Comparison of ENCODE assay signal across 7 mouse cellular contexts in the genomic region with DNA sequence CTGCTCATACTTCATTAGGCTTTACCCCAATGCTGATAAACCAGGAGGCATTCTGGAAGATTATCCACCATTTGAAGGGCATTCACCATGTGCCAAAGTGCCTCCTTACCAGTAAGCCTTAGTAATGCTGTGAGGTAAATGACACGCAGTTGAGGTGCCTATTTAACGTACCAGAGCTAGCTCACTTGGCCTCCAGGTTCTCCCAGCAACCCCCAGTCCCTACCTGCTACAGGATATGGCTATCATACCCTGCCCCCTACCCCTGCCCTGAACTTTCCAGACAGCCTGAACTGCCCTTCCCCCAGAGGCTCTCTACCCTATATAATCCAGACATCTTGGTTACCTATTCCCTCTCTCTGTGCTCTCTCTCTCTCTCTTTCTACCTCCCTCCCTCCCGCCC. TPM values are rescaled to one million over a fixed set of nuclear protein-coding genes. Genes with fewer than 3 reads are reported as not detected.
A peak's percentile ranks its signal among the peaks of the same experiment; 100 is the strongest.
DNase-seq lines count a peak whose midpoint lies in the region; ATAC-seq and TF ChIP-seq lines count a peak whose summit lies in the region.

No protein-coding gene starts in this region.

- H3K27ac ChIP-seq in heart, embryonic 15.5 days = 0 out of 2 replicates have a peak overlapping the region, but pooled peaks have one; percentile 25
- peak overlapping the region; percentile 61 for H3K27ac ChIP-seq in spleen, adult 2 months (ENCODE audit: insufficient read depth, low read length)
- H3K27ac ChIP-seq in heart, postnatal 0 days (ENCODE audit: low read depth) = peak overlapping the region; percentile 93; the same call in 1 of the 2 replicates
- H3K27ac ChIP-seq in neural tube, embryonic 12.5 days = no peak overlapping the region

- no peaks in the 10 kb centered on the region for H3K9me3 ChIP-seq in heart, embryonic 15.5 days (replicated peaks)
- H3K9me3 ChIP-seq in heart, postnatal 0 days (replicated peaks; ENCODE audit: control insufficient read depth, low read length) = no peaks in the 10 kb centered on the region
- H3K9me3 ChIP-seq in neural tube, embryonic 12.5 days = no peaks in the 10 kb centered on the region

- H3K4me2 ChIP-seq in heart, embryonic 15.5 days = peak overlapping the region; percentile 96; the same call in 1 of the 2 replicates
- peak overlapping the region; percentile 79; the same call in 1 of the 2 replicates for H3K4me2 ChIP-seq in heart, postnatal 0 days (ENCODE audit: low read depth, low read length)
- H3K4me2 ChIP-seq in neural tube, embryonic 12.5 days (replicated peaks) = peak overlapping the region; percentile 18; the same call in 1 of the 2 replicates

- H3K27me3 ChIP-seq in heart, embryonic 15.5 days = peaks cover 3% of the 10 kb centered on the region; the same call in 1 of the 2 replicates
- H3K27me3 ChIP-seq in spleen, adult 2 months (ENCODE audit: control insufficient read depth, insufficient read depth, low read length) = no peaks in the 10 kb centered on the region
- no peaks in the 10 kb centered on the region for H3K27me3 ChIP-seq in heart, postnatal 0 days (ENCODE audit: control insufficient read depth, insufficient read depth, low read length)
- no peaks in the 10 kb centered on the region for H3K27me3 ChIP-seq in neural tube, embryonic 12.5 days (replicated peaks)

- H3K9ac ChIP-seq in heart, embryonic 15.5 days = no peak overlapping the region
- no peak overlapping the region for H3K9ac ChIP-seq in heart, postnatal 0 days (replicated peaks; ENCODE audit: low read depth, low read length)
- no peak overlapping the region for H3K9ac ChIP-seq in neural tube, embryonic 12.5 days

- peaks cover 60% of the 10 kb centered on the region for H3K4me1 ChIP-seq in heart, embryonic 15.5 days (replicated peaks)
- peaks cover 14% of the 10 kb centered on the region; the same call in 1 of the 2 replicates for H3K4me1 ChIP-seq in spleen, adult 2 months (ENCODE audit: control insufficient read depth, insufficient read depth, insufficient read length)
- peaks cover 28% of the 10 kb centered on the region for H3K4me1 ChIP-seq in heart, postnatal 0 days (ENCODE audit: control insufficient read depth, insufficient read depth)
- peaks cover 67% of the 10 kb centered on the region for H3K4me1 ChIP-seq in neural tube, embryonic 12.5 days

- no peak for TF ChIP-seq CTCF in spleen, adult 2 months (IDR thresholded peaks at IDR 0.05; ENCODE audit: extremely low read depth, insufficient read depth, insufficient read length, insufficient replicate concordance)
- TF ChIP-seq CTCF in heart, postnatal 0 days (IDR thresholded peaks at IDR 0.05; ENCODE audit: low read depth) = no peak

- WGBS in heart, embryonic 15.5 days = 69% methylated on average over 3 of the region's 3 CpGs
- 54% methylated on average over 3 of the region's 3 CpGs for WGBS in spleen, adult 2 months
- 70% methylated on average over 3 of the region's 3 CpGs for WGBS in heart, postnatal 0 days
- WGBS in neural tube, embryonic 12.5 days = 55% methylated on average over 3 of the region's 3 CpGs

- H3K36me3 ChIP-seq in heart, embryonic 15.5 days = no peaks in the 10 kb centered on the region
- H3K36me3 ChIP-seq in spleen, adult 2 months (ENCODE audit: control insufficient read depth, insufficient read depth, low read length) = peaks cover 3% of the 10 kb centered on the region; the same call in 1 of the 2 replicates
- H3K36me3 ChIP-seq in heart, postnatal 0 days (replicated peaks; ENCODE audit: control insufficient read depth, insufficient read depth, low read length) = no peaks in the 10 kb centered on the region
- H3K36me3 ChIP-seq in neural tube, embryonic 12.5 days = no peaks in the 10 kb centered on the region

- DNase-seq in heart, adult 9 months (ENCODE audit: low spot score in 2 of 2) = no peak
- no peak for DNase-seq in spleen, adult 2 months (ENCODE audit: low read depth in 1 of 2, low spot score in 2 of 2)
- DNase-seq in spleen, postnatal 14 days (ENCODE audit: low spot score in 2 of 2) = no peak
- DNase-seq in heart, postnatal 0 days (ENCODE audit: low spot score) = no peak
- DNase-seq in adrenal gland, adult 2 months = no peak

- ATAC-seq in heart, embryonic 15.5 days (replicated peaks; ENCODE audit: insufficient number of reproducible peaks, insufficient read depth, low FRiP score, low read depth) = no peak
- no peak for ATAC-seq in heart, postnatal 0 days (ENCODE audit: insufficient read depth, low read depth)
- no peak for ATAC-seq in neural tube, embryonic 12.5 days (ENCODE audit: low FRiP score, low read depth)

- TF ChIP-seq EP300 in heart, postnatal 0 days (IDR thresholded peaks at IDR 0.05; ENCODE audit: low read depth) = no peak

- TF ChIP-seq POLR2A in spleen, adult 2 months (IDR thresholded peaks at IDR 0.05; ENCODE audit: low read depth, low read length) = no peak

- H3K4me3 ChIP-seq in heart, embryonic 15.5 days = peak overlapping the region; percentile 78; the same call in 1 of the 2 replicates
- H3K4me3 ChIP-seq in spleen, adult 2 months (ENCODE audit: extremely low read depth, insufficient read depth, insufficient read length) = peak overlapping the region; percentile 82
- no peak overlapping the region for H3K4me3 ChIP-seq in heart, postnatal 0 days (ENCODE audit: low read depth, low read length)
- H3K4me3 ChIP-seq in neural tube, embryonic 12.5 days = no peak overlapping the region

RNA-seq across cellular contexts. Expression of gene Gpsm3, which starts 0.8 kb away (rescaled TPM):
- 5.5 and 13.1 TPM in 2 replicates for polyA plus RNA-seq in heart, embryonic 15.5 days (2015; fragmentation: Nextera tagmentation; extraction: Ambion mirVana)
- polyA plus RNA-seq in spleen, adult 2 months (2012; rRNA removed) = 68.8 and 91.0 TPM in 2 replicates
- total RNA-seq in heart, postnatal 0 days (2014; rRNA removed; ENCODE audit: low replicate concordance) = 0.53 and 3.1 TPM in 2 replicates
- polyA plus RNA-seq in heart, postnatal 0 days (2015; fragmentation: Nextera tagmentation; extraction: Ambion mirVana) = 5.9 and 6.0 TPM in 2 replicates
- polyA plus RNA-seq in neural tube, embryonic 12.5 days (2016; fragmentation: Nextera tagmentation; extraction: Ambion mirVana) = 4.2 and 5.5 TPM in 2 replicates
- total RNA-seq in adrenal gland, adult 2 months (2021) = 1 to 10 TPM; 4.3 to 7.4 TPM
- polyA plus RNA-seq in adrenal gland, adult 2 months (2012; rRNA removed) = 8.0 and 10.0 TPM in 2 replicates

RNA-seq across cellular contexts. Expression of gene Pbx2, which starts 2.3 kb away (rescaled TPM):
- 4.8 and 5.5 TPM in 2 replicates for polyA plus RNA-seq in heart, embryonic 15.5 days (2015; fragmentation: Nextera tagmentation; extraction: Ambion mirVana)
- 60.4 and 69.5 TPM in 2 replicates for polyA plus RNA-seq in spleen, adult 2 months (2012; rRNA removed)
- total RNA-seq in heart, postnatal 0 days (2014; rRNA removed; ENCODE audit: low replicate concordance) = 42.6 and 59.1 TPM in 2 replicates
- 3.3 and 4.4 TPM in 2 replicates for polyA plus RNA-seq in heart, postnatal 0 days (2015; fragmentation: Nextera tagmentation; extraction: Ambion mirVana)
- 17.1 and 18.4 TPM in 2 replicates for polyA plus RNA-seq in neural tube, embryonic 12.5 days (2016; fragmentation: Nextera tagmentation; extraction: Ambion mirVana)
- 10 to 100 TPM; 35.2 to 42.7 TPM for total RNA-seq in adrenal gland, adult 2 months (2021)
- 43.4 and 45.6 TPM in 2 replicates for polyA plus RNA-seq in adrenal gland, adult 2 months (2012; rRNA removed)

RNA-seq across cellular contexts. Expression of gene Ager, which starts 8.9 kb away (rescaled TPM):
- 6.4 and 12.3 TPM in 2 replicates for polyA plus RNA-seq in heart, embryonic 15.5 days (2015; fragmentation: Nextera tagmentation; extraction: Ambion mirVana)
- polyA plus RNA-seq in spleen, adult 2 months (2012; rRNA removed) = 5.2 and 5.3 TPM in 2 replicates
- 2.7 and 5.8 TPM in 2 replicates for total RNA-seq in heart, postnatal 0 days (2014; rRNA removed; ENCODE audit: low replicate concordance)
- 0.85 and 1.9 TPM in 2 replicates for polyA plus RNA-seq in heart, postnatal 0 days (2015; fragmentation: Nextera tagmentation; extraction: Ambion mirVana)
- polyA plus RNA-seq in neural tube, embryonic 12.5 days (2016; fragmentation: Nextera tagmentation; extraction: Ambion mirVana) = 1.9 and 2.3 TPM in 2 replicates
- under 1 TPM; 0.84 to 0.86 TPM for total RNA-seq in adrenal gland, adult 2 months (2021)
- 1.3 and 1.5 TPM in 2 replicates for polyA plus RNA-seq in adrenal gland, adult 2 months (2012; rRNA removed)

RNA-seq across cellular contexts. Expression of gene Rnf5, which starts 14.7 kb away (rescaled TPM):
- 99.7 and 111 TPM in 2 replicates for polyA plus RNA-seq in heart, embryonic 15.5 days (2015; fragmentation: Nextera tagmentation; extraction: Ambion mirVana)
- 54.1 and 61.8 TPM in 2 replicates for polyA plus RNA-seq in spleen, adult 2 months (2012; rRNA removed)
- total RNA-seq in heart, postnatal 0 days (2014; rRNA removed; ENCODE audit: low replicate concordance) = 29.6 and 42.5 TPM in 2 replicates
- polyA plus RNA-seq in heart, postnatal 0 days (2015; fragmentation: Nextera tagmentation; extraction: Ambion mirVana) = 79.9 and 86.5 TPM in 2 replicates
- 249 and 263 TPM in 2 replicates for polyA plus RNA-seq in neural tube, embryonic 12.5 days (2016; fragmentation: Nextera tagmentation; extraction: Ambion mirVana)
- 10 to 100 TPM; 77.8 to 92.0 TPM for total RNA-seq in adrenal gland, adult 2 months (2021)
- polyA plus RNA-seq in adrenal gland, adult 2 months (2012; rRNA removed) = 90.8 and 115 TPM in 2 replicates

RNA-seq across cellular contexts. Expression of gene Agpat1, which starts 15.3 kb away (rescaled TPM):
- polyA plus RNA-seq in heart, embryonic 15.5 days (2015; fragmentation: Nextera tagmentation; extraction: Ambion mirVana) = 45.7 and 53.9 TPM in 2 replicates
- polyA plus RNA-seq in spleen, adult 2 months (2012; rRNA removed) = 156 and 187 TPM in 2 replicates
- 112 and 120 TPM in 2 replicates for total RNA-seq in heart, postnatal 0 days (2014; rRNA removed; ENCODE audit: low replicate concordance)
- polyA plus RNA-seq in heart, postnatal 0 days (2015; fragmentation: Nextera tagmentation; extraction: Ambion mirVana) = 39.1 and 39.6 TPM in 2 replicates
- polyA plus RNA-seq in neural tube, embryonic 12.5 days (2016; fragmentation: Nextera tagmentation; extraction: Ambion mirVana) = 81.1 and 97.7 TPM in 2 replicates
- 100 to 1,000 TPM; 113 to 118 TPM for total RNA-seq in adrenal gland, adult 2 months (2021)
- 275 and 286 TPM in 2 replicates for polyA plus RNA-seq in adrenal gland, adult 2 months (2012; rRNA removed)

Comparison
In these comparisons a context has a peak if more than half of its experiments do, and no peak if none do; other contexts are left out.
1. H3K4me3 ChIP-seq: peak in heart, embryonic 15.5 days (single experiment) and spleen, adult 2 months (single experiment); none in heart, postnatal 0 days (single experiment) and neural tube, embryonic 12.5 days (single experiment).
2. H3K4me2 ChIP-seq: peak in every context shown above with its lines; median percentile 96 in heart, embryonic 15.5 days; 79 in heart, postnatal 0 days; 18 in neural tube, embryonic 12.5 days.